In genomic region chr8:95081650-95082049, GRCm38 (mm10) we compare ENCODE assay signal across 7 mouse cellular contexts. TPM values are rescaled to one million over a fixed set of nuclear protein-coding genes. Genes with fewer than 3 reads are reported as not detected.
DNase-seq lines count a peak whose midpoint lies in the region; ATAC-seq and TF ChIP-seq lines count a peak whose summit lies in the region.

No protein-coding gene starts in this region.

- WGBS in forebrain, postnatal 0 days = 9% methylated on average over 11 of the region's 11 CpGs
- 9% methylated on average over 11 of the region's 11 CpGs for WGBS in midbrain, embryonic 10.5 days

- intact Hi-C loops in left cerebral cortex, postnatal 10 days (cut with DNase I) = loop anchor here (5.0 kb wide), 1 partner anchor 134 kb away; no protein-coding TSS in a partner anchor

- H3K9me3 ChIP-seq in megakaryocyte, embryonic 14.5 days = no peaks in the 10 kb centered on the region
- no peaks in the 10 kb centered on the region for H3K9me3 ChIP-seq in forebrain, postnatal 0 days (ENCODE audit: low read length)
- H3K9me3 ChIP-seq in midbrain, embryonic 10.5 days (replicated peaks) = no peaks in the 10 kb centered on the region

- H3K9ac ChIP-seq in forebrain, postnatal 0 days = peak overlapping the region; percentile 78

- H3K4me1 ChIP-seq in megakaryocyte, embryonic 14.5 days = peaks cover 69% of the 10 kb centered on the region
- peaks cover 7% of the 10 kb centered on the region; the same call in 1 of the 2 replicates for H3K4me1 ChIP-seq in forebrain, postnatal 0 days (ENCODE audit: insufficient read depth)
- peaks cover 23% of the 10 kb centered on the region for H3K4me1 ChIP-seq in midbrain, embryonic 10.5 days

- peaks cover 40% of the 10 kb centered on the region for H3K36me3 ChIP-seq in megakaryocyte, embryonic 14.5 days (replicated peaks; ENCODE audit: low read length)
- H3K36me3 ChIP-seq in forebrain, postnatal 0 days (ENCODE audit: insufficient read depth) = peaks cover 22% of the 10 kb centered on the region
- peaks cover 36% of the 10 kb centered on the region for H3K36me3 ChIP-seq in midbrain, embryonic 10.5 days

- H3K27me3 ChIP-seq in megakaryocyte, embryonic 14.5 days (replicated peaks) = no peaks in the 10 kb centered on the region
- H3K27me3 ChIP-seq in forebrain, postnatal 0 days (ENCODE audit: insufficient read depth, low read length) = no peaks in the 10 kb centered on the region
- H3K27me3 ChIP-seq in midbrain, embryonic 10.5 days (ENCODE audit: low read depth, poor library complexity, severe bottlenecking) = no peaks in the 10 kb centered on the region

- H3K4me2 ChIP-seq in forebrain, postnatal 0 days (ENCODE audit: low read depth) = peak overlapping the region; percentile 84

- peak; percentile 30 for DNase-seq in c-Kit-positive CD71-positive TER-119-positive erythroid progenitor cells, embryonic 14.5 days (ENCODE audit: low spot score)
- DNase-seq in forebrain, postnatal 0 days = no peak
- no peak for DNase-seq in midbrain, embryonic 10.5 days (ENCODE audit: low spot score)
- no peak for DNase-seq in layer of hippocampus, postnatal 10 days (ENCODE audit: low spot score in 2 of 2)
- DNase-seq in left cerebral cortex, postnatal 10 days (ENCODE audit: extremely low spot score in 1 of 2, low spot score in 2 of 2) = no peak

- TF ChIP-seq CTCF in forebrain, postnatal 0 days (IDR thresholded peaks at IDR 0.05; ENCODE audit: low read depth) = no peak

- H3K4me3 ChIP-seq in megakaryocyte, embryonic 14.5 days (replicated peaks) = peak overlapping the region; percentile 98
- peak overlapping the region; percentile 77 for H3K4me3 ChIP-seq in forebrain, postnatal 0 days (ENCODE audit: low read depth, low read length)
- peak overlapping the region; percentile 92 for H3K4me3 ChIP-seq in midbrain, embryonic 10.5 days

- H3K27ac ChIP-seq in forebrain, postnatal 0 days (ENCODE audit: low read depth, low read length) = peak overlapping the region; percentile 85
- peak overlapping the region; percentile 91 for H3K27ac ChIP-seq in midbrain, embryonic 10.5 days (replicated peaks)

- no peak for ATAC-seq in megakaryocyte, adult 5-6 weeks (ENCODE audit: poor library complexity, severe bottlenecking)
- no peak for ATAC-seq in forebrain, postnatal 0 days

RNA-seq across cellular contexts. Expression of gene Katnb1, which starts 0.7 kb away (rescaled TPM):
- 17.2 and 46.5 TPM in 2 replicates for polyA plus RNA-seq in megakaryocyte, embryonic 14.5 days (2012; ENCODE audit: insufficient read depth, low replicate concordance)
- 3.7 and 6.7 TPM in 2 replicates for total RNA-seq in megakaryocyte, adult 5-6 weeks (2015)
- 15.6 and 21.8 TPM in 2 replicates for total RNA-seq in megakaryocyte, adult 5-6 weeks (2017)
- total RNA-seq in forebrain, postnatal 0 days (2014; rRNA removed) = 43.9 and 50.6 TPM in 2 replicates
- 44.7 and 49.5 TPM in 2 replicates for polyA plus RNA-seq in forebrain, postnatal 0 days (2015; fragmentation: Nextera tagmentation; extraction: Ambion mirVana)
- 32.0 and 34.2 TPM in 2 replicates for polyA plus RNA-seq in midbrain, embryonic 10.5 days (2016; fragmentation: Nextera tagmentation; extraction: Ambion mirVana)
- 10 to 100 TPM; 38.5 to 38.9 TPM for total RNA-seq in layer of hippocampus, postnatal 10 days (2021)
- 10 to 100 TPM; 40.9 to 45.3 TPM for total RNA-seq in left cerebral cortex, postnatal 10 days (2021)

RNA-seq across cellular contexts. Expression of gene Drc7, which starts 26.7 kb away (rescaled TPM):
- polyA plus RNA-seq in megakaryocyte, embryonic 14.5 days (2012; ENCODE audit: insufficient read depth, low replicate concordance) = 0.51 TPM in 1 of 2 replicates, not detected in the other
- total RNA-seq in megakaryocyte, adult 5-6 weeks (2015) = 0.38 and 0.52 TPM in 2 replicates
- total RNA-seq in megakaryocyte, adult 5-6 weeks (2017) = 0.18 and 0.33 TPM in 2 replicates
- 1.9 and 4.4 TPM in 2 replicates for total RNA-seq in forebrain, postnatal 0 days (2014; rRNA removed)
- polyA plus RNA-seq in forebrain, postnatal 0 days (2015; fragmentation: Nextera tagmentation; extraction: Ambion mirVana) = 2.1 and 3.7 TPM in 2 replicates
- polyA plus RNA-seq in midbrain, embryonic 10.5 days (2016; fragmentation: Nextera tagmentation; extraction: Ambion mirVana) = 0.11 and 0.14 TPM in 2 replicates
- 1 to 10 TPM; 1.9 to 3.2 TPM for total RNA-seq in layer of hippocampus, postnatal 10 days (2021)
- total RNA-seq in left cerebral cortex, postnatal 10 days (2021) = 1 to 10 TPM in 1 of 2 experiments, under 1 TPM in 1; 0.86 to 1.6 TPM
